Mouse (Mus musculus) thymus, adult 2 months (tissue): Measurements from ENCODE around the gene Ubash3b.

Source experiments
- CTCF ChIP-seq: fragments of 200-500 bp; IDR thresholded peaks from 2 replicates; pipeline ENCODE4 v1.5.1; 2012; ENCODE audit warnings: mild to moderate bottlenecking, control low read depth, low read length, moderate library complexity, borderline replicate concordance; ENCODE audit not compliant: control insufficient read depth, poor library complexity, insufficient read depth; ENCODE audit errors: extremely low read depth
- POLR2A ChIP-seq: fragments of 200-500 bp; IDR thresholded peaks from 2 replicates; pipeline ENCODE4 v1.6.1; 2012; ENCODE audit warnings: mild to moderate bottlenecking, low read length, control low read depth, moderate library complexity; ENCODE audit not compliant: control insufficient read depth, poor library complexity, insufficient read depth; ENCODE audit errors: extremely low read depth

DNA sequence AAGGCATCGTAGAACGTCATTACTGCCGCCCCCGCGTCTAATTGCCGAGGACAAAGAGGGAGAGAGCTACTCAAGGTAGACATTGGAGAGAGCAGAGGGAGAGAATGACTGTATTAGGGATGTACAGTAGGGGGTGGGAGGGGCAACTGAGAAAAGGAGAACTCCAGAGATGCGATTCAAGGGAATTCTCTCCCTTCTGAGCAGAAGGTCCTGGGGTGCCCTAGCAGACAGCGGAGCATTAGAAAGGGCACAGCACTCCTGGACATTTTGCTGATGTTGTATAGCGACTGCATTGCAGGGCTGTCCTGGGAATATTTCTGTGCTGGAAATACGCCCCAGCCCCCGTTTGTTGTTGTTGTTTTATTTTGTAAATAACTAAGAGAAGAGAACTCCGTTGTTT, 45.2 kb upstream of the Ubash3b start:
- no peak for TF ChIP-seq POLR2A
- TF ChIP-seq CTCF: no peak
